Comparison of ENCODE assay signal across 9 mouse cellular contexts in genomic region chr2:128392344-128392743, GRCm38 (mm10).
DNase-seq lines count a peak whose midpoint lies in the region; ATAC-seq lines count a peak whose summit lies in the region.
"Had no signal": no experiment of that assay in that cellular context is flagged by ENCODE, and none has a peak within 500 bp of the region (broad histone marks: within the 10 kb centered on the region; RNA-seq: fewer than 3 reads in every experiment).

No protein-coding gene starts in this region.

- 8% methylated on average over 9 of the region's 9 CpGs for WGBS in hindbrain, embryonic 10.5 days
- WGBS in hindbrain, embryonic 12.5 days: 11% methylated on average over 9 of the region's 9 CpGs
- WGBS in liver, embryonic 16.5 days (ENCODE audit: insufficient replicate concordance): 8% methylated on average over 9 of the region's 9 CpGs

- no peak for DNase-seq in hindbrain, embryonic 10.5 days (ENCODE audit: low spot score)
- peak; percentile 72 for DNase-seq in CD4-positive, CD25-positive, alpha-beta regulatory T cell, adult 2 months (ENCODE audit: low read depth, low spot score)
- peak; percentile 56 for DNase-seq in c-Kit-positive CD71-negative TER-119-negative erythroid progenitor cells, embryonic 14.5 days (ENCODE audit: low read depth)
- DNase-seq in retina, embryonic 14.5 days (ENCODE audit: low spot score): no peak
- DNase-seq in adrenal gland, adult 8-10 months: no peak
- no peak for DNase-seq in right cerebral cortex, adult 18-20 months

- H3K9me3 ChIP-seq in hindbrain, embryonic 10.5 days: no peaks in the 10 kb centered on the region
- no peaks in the 10 kb centered on the region for H3K9me3 ChIP-seq in hindbrain, embryonic 12.5 days (replicated peaks)
- H3K9me3 ChIP-seq in liver, embryonic 16.5 days (replicated peaks; ENCODE audit: control insufficient read depth, low read length): no peaks in the 10 kb centered on the region
- H3K9me3 ChIP-seq: hindbrain, embryonic 15.5 days had no signal

- H3K27me3 ChIP-seq in hindbrain, embryonic 10.5 days (ENCODE audit: insufficient read depth, poor library complexity, severe bottlenecking): peaks cover 15% of the 10 kb centered on the region
- H3K27me3 ChIP-seq in hindbrain, embryonic 12.5 days: peaks cover 14% of the 10 kb centered on the region
- peaks cover 7% of the 10 kb centered on the region for H3K27me3 ChIP-seq in liver, embryonic 16.5 days (ENCODE audit: control insufficient read depth, insufficient read depth, low read depth, low read length)

- H3K36me3 ChIP-seq in hindbrain, embryonic 10.5 days: no peaks in the 10 kb centered on the region
- no peaks in the 10 kb centered on the region for H3K36me3 ChIP-seq in hindbrain, embryonic 12.5 days
- no peaks in the 10 kb centered on the region for H3K36me3 ChIP-seq in liver, embryonic 16.5 days (ENCODE audit: control insufficient read depth, insufficient read depth)
- H3K36me3 ChIP-seq: hindbrain, embryonic 15.5 days had no signal

- H3K9ac ChIP-seq in hindbrain, embryonic 12.5 days: no peak overlapping the region
- H3K9ac ChIP-seq in liver, embryonic 16.5 days (ENCODE audit: low read depth, low read length): no peak overlapping the region
- H3K9ac ChIP-seq: hindbrain, embryonic 15.5 days had no signal

- no peak for ATAC-seq in hindbrain, embryonic 12.5 days (ENCODE audit: low FRiP score)
- ATAC-seq in liver, embryonic 16.5 days (ENCODE audit: low read depth): no peak

- H3K27ac ChIP-seq in hindbrain, embryonic 10.5 days: peak overlapping the region; percentile 59; the same call in 1 of the 2 replicates
- no peak overlapping the region for H3K27ac ChIP-seq in hindbrain, embryonic 12.5 days
- H3K27ac ChIP-seq in liver, embryonic 16.5 days (ENCODE audit: low read length): no peak overlapping the region
- H3K27ac ChIP-seq: hindbrain, embryonic 15.5 days had no signal

- H3K4me3 ChIP-seq in hindbrain, embryonic 10.5 days: no peak overlapping the region
- no peak overlapping the region for H3K4me3 ChIP-seq in hindbrain, embryonic 12.5 days
- no peak overlapping the region for H3K4me3 ChIP-seq in liver, embryonic 16.5 days (ENCODE audit: low read depth, low read length)
- H3K4me3 ChIP-seq: hindbrain, embryonic 15.5 days had no signal

- H3K4me2 ChIP-seq in hindbrain, embryonic 12.5 days (replicated peaks): no peak overlapping the region
- H3K4me2 ChIP-seq in liver, embryonic 16.5 days (ENCODE audit: low read depth, low read length): 0 out of 2 replicates have a peak overlapping the region, but pooled peaks have one; percentile 0

- peaks cover 65% of the 10 kb centered on the region for H3K4me1 ChIP-seq in hindbrain, embryonic 10.5 days (replicated peaks)
- peaks cover 34% of the 10 kb centered on the region for H3K4me1 ChIP-seq in hindbrain, embryonic 12.5 days
- peaks cover 7% of the 10 kb centered on the region for H3K4me1 ChIP-seq in liver, embryonic 16.5 days (ENCODE audit: control insufficient read depth, low read depth, low read length)

Comparison
In these comparisons a context has a peak if more than half of its experiments do, and no peak if none do; other contexts are left out.
1. DNase-seq: peak in CD4-positive, CD25-positive, alpha-beta regulatory T cell, adult 2 months (single experiment) and c-Kit-positive CD71-negative TER-119-negative erythroid progenitor cells, embryonic 14.5 days (single experiment); none in hindbrain, embryonic 10.5 days (single experiment), retina, embryonic 14.5 days (single experiment), adrenal gland, adult 8-10 months (single experiment) and right cerebral cortex, adult 18-20 months (single experiment).